Mouse (Mus musculus): ENCODE data around the gene Wars. TPM values are rescaled to one million over a fixed set of nuclear protein-coding genes. Genes with fewer than 3 reads are reported as not detected.
"Not testable (repeated sequence)": the region's sequence is repeated elsewhere in the genome, so short reads cannot be mapped to it uniquely, and the experiment has no call there.

Gene Wars
- polyA plus RNA-seq, 1 experiment from 2014 or later: 112 TPM

DNA sequence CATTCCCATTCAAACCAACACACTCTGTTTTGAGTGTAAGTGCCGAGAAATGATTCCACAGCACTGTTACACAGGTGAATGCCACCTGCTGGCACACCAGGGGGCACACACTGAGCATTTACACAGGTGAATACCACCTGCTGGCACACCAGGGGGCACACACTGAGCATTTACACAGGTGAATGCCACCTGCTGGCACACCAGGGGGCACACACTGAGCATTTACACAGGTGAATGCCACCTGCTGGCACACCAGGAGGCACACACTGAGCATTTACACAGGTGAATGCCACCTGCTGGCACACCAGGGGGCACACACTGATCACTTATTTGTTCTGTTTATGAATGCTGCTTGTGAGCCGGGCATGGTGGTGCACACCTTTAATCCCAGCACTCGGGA, 45.9 kb downstream of the Wars start:
- H3K9me3 ChIP-seq (ENCODE audit: control insufficient read depth, low read length); H3K9ac ChIP-seq (ENCODE audit: low read depth, low read length); DNase-seq (ENCODE audit: low spot score); H3K4me2 ChIP-seq (replicated peaks; ENCODE audit: low read depth, low read length); H3K27ac ChIP-seq (ENCODE audit: low read depth, low read length); H3K36me3 ChIP-seq (ENCODE audit: control insufficient read depth, insufficient read depth, low read length); H3K4me3 ChIP-seq (ENCODE audit: low read depth, low read length); H3K27me3 ChIP-seq (ENCODE audit: control insufficient read depth, insufficient read depth, low read length); H3K4me1 ChIP-seq (replicated peaks; ENCODE audit: control insufficient read depth, insufficient read depth, low read length); ATAC-seq (ENCODE audit: low FRiP score): not testable (repeated sequence)
- 85% methylated on average over 3 of the region's 3 CpGs for whole genome bisulfite sequencing

DNA sequence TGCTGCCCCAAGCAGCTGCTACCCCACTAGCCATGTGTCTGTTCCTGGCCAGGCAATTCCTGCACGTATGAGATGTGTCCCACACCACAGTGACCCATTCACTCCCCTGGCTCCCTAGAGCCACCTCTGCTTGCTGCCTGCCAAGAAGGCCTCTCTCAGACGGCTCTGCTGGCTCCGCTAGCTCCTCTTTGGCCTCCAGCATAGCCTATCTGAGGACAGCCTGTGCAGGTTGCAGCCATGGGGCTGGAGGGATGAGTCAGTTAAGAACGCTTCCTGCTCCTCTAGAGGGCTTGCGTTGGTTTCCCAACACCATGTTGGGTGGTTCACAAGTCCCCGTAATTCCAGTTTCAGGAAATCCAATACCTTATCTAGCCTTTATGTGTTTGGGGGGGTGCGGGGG, 51.3 kb downstream of the Wars start:
- DNase-seq (ENCODE audit: low spot score): no peak
- Histone ChIP-seq H3K4me1 (replicated peaks; ENCODE audit: control insufficient read depth, insufficient read depth, low read length) (peaks cover under 1% of the 10 kb centered on the region; the same call in 1 of the 2 replicates), H3K27me3 (ENCODE audit: control insufficient read depth, insufficient read depth, low read length) (no peaks in the 10 kb centered on the region), H3K27ac (ENCODE audit: low read depth, low read length) (no peak overlapping the region), H3K9ac (ENCODE audit: low read depth, low read length) (no peak overlapping the region), H3K36me3 (ENCODE audit: control insufficient read depth, insufficient read depth, low read length) (0 out of 2 replicates have a peak, but pooled peaks cover 5% of the 10 kb centered on the region), H3K4me2 (replicated peaks; ENCODE audit: low read depth, low read length) (no peak overlapping the region), H3K9me3 (ENCODE audit: control insufficient read depth, low read length) (no peaks in the 10 kb centered on the region), H3K4me3 (ENCODE audit: low read depth, low read length) (no peak overlapping the region)
- ATAC-seq (ENCODE audit: low FRiP score): no peak
- WGBS: 92% methylated on average over 7 of the region's 7 CpGs

DNA sequence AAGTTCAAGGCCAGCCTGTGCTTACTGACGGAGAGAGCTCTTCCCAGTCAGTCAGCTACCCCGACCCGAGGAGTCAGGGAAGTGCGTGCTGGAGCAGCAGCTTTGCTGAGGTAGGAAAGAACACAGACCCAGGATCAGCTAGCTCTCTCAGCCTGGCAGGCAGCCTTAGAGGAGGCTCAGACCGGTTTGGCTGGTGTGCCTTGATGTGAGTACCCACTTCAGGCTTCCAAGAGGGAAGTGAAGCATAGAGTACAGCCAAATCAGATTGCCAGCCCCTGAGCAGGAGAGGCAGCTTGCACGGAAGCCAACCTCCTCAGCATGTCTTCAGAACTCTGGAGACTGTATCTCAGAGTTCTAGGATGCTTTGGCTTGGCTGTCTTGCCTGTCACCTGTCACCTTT, 52.8 kb downstream of the Wars start:
- H3K4me2 ChIP-seq (replicated peaks; ENCODE audit: low read depth, low read length): no peak overlapping the region
- ATAC-seq (ENCODE audit: low FRiP score) (no peak), DNase-seq (ENCODE audit: low spot score) (no peak)
- H3K9ac ChIP-seq (ENCODE audit: low read depth, low read length): no peak overlapping the region
- no peak overlapping the region for H3K27ac ChIP-seq (ENCODE audit: low read depth, low read length)
- WGBS: 94% methylated on average over 6 of the region's 6 CpGs
- H3K4me3 ChIP-seq (ENCODE audit: low read depth, low read length): no peak overlapping the region
- H3K36me3 ChIP-seq (ENCODE audit: control insufficient read depth, insufficient read depth, low read length): 0 out of 2 replicates have a peak, but pooled peaks cover 5% of the 10 kb centered on the region
- no peaks in the 10 kb centered on the region for H3K27me3 ChIP-seq (ENCODE audit: control insufficient read depth, insufficient read depth, low read length)
- H3K4me1 ChIP-seq (replicated peaks; ENCODE audit: control insufficient read depth, insufficient read depth, low read length): peaks cover 8% of the 10 kb centered on the region
- no peaks in the 10 kb centered on the region for H3K9me3 ChIP-seq (ENCODE audit: control insufficient read depth, low read length)

DNA sequence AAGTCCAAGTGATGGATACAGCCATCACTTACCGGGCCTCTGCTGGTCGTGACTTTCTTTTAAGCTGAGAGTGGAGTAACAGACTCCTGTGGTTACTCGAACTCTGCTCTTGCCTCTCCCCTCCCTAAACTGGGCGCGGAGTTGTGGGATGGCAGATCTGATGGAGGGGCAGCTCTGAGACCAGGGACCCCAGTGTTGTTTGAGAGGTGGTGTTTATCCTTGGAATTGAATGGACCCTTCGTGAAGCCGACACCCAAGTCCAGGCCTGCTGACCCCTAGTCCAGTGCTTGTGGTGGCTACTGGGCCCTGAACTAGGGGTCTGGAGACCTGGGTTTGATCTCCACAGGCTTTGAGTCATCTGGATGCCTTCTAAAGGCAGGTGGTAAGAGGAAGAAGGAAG, 57.3 kb downstream of the Wars start:
- DNase-seq (ENCODE audit: low spot score) (peak; percentile 21), ATAC-seq (ENCODE audit: low FRiP score) (no peak)
- H3K36me3 ChIP-seq (ENCODE audit: control insufficient read depth, insufficient read depth, low read length): no peaks in the 10 kb centered on the region
- no peaks in the 10 kb centered on the region for H3K9me3 ChIP-seq (ENCODE audit: control insufficient read depth, low read length)
- no peaks in the 10 kb centered on the region for H3K27me3 ChIP-seq (ENCODE audit: control insufficient read depth, insufficient read depth, low read length)
- H3K4me2 ChIP-seq (replicated peaks; ENCODE audit: low read depth, low read length): peak overlapping the region; percentile 97
- H3K4me1 ChIP-seq (replicated peaks; ENCODE audit: control insufficient read depth, insufficient read depth, low read length): peaks cover 8% of the 10 kb centered on the region
- no peak overlapping the region for H3K27ac ChIP-seq (ENCODE audit: low read depth, low read length)
- H3K9ac ChIP-seq (ENCODE audit: low read depth, low read length): peak overlapping the region; percentile 81
- 56% methylated on average over 7 of the region's 7 CpGs for WGBS
- peak overlapping the region; percentile 66 for H3K4me3 ChIP-seq (ENCODE audit: low read depth, low read length)

DNA sequence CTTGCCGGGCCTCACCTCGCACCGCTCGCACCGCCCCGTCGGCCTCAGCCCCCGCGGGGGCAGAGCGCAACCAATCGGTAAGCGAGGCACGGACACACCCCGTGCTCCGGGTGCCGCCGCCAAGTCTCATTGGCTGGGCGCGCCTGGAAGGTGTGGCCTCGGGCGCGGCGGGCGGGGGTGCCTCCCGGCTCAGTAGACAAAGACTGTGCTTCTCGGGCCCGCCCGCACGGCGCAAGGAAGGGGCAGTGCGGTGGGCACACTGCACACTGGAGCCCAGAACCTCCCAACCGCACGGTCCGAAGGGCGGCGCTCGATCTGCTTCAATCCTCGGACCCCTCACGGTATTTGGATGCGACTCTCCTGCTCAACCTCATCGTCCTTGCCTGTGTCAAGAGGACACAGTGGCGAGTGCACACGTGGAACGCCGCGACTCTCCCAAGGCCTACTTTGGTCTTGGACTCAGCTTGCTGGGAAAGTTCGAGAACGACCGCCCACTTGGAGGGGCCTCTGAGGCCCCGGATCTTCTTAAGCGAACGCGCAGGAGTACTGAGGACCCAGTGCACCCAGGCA, 58.0 kb downstream of the Wars start, which contains the start of the genes Slc25a29 and Slc25a47:
TSS of gene Slc25a29 (minus strand) at position 44 of the 570 bp plus-strand sequence.
TSS of gene Slc25a47 (plus strand) at position 207 of the 570 bp plus-strand sequence.
- Histone ChIP-seq H3K27ac (ENCODE audit: low read depth, low read length) (peak within 1 kb of the TSS; percentile 24), H3K9me3 (ENCODE audit: control insufficient read depth, low read length) (no peaks in the 10 kb centered on the region), H3K4me3 (ENCODE audit: low read depth, low read length) (peak within 1 kb of the TSS; percentile 66), H3K27me3 (ENCODE audit: control insufficient read depth, insufficient read depth, low read length) (no peaks in the 10 kb centered on the region), H3K4me1 (replicated peaks; ENCODE audit: control insufficient read depth, insufficient read depth, low read length) (peaks cover 8% of the 10 kb centered on the region), H3K4me2 (replicated peaks; ENCODE audit: low read depth, low read length) (peak within 1 kb of the TSS; percentile 97), H3K36me3 (ENCODE audit: control insufficient read depth, insufficient read depth, low read length) (no peaks in the 10 kb centered on the region), H3K9ac (ENCODE audit: low read depth, low read length) (peak within 1 kb of the TSS; percentile 81)
- DNase-seq (ENCODE audit: low spot score) (peak; percentile 96), ATAC-seq (ENCODE audit: low FRiP score) (peak; percentile 98)
- under 1% methylated on average over 39 of the region's 53 CpGs for WGBS

DNA sequence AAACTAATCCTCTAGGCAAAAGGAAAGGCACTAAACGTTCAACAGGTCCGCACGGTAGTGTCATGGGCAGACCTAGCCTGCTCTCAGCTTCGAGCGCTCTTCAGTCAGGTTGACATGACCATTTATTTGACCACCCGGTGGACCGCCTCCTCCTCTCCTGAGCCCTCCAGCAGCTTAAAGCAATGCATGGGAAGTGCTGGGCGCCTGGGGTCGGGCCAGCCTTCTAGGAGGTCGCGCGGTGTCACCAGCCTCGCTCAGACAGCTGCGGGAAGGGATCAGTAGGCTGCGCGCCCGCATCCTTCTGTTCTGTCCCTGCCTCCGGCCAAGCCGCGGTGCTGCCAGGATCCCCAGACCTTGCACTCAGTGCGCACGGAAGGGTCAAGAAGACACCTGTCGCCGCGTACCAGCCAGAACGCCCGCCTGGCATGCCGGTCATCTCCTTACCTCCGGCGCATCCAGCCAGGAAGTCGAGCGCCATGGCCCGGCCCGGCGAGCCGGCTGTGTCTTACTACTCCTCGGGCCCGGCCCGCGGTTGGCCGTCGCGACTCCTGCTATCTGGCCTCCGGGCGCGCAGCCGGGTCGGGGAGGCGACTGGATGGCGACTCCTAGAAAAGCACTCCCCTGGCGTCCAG, 58.6 kb downstream of the Wars start:
- no peak for DNase-seq (ENCODE audit: low spot score)
- Histone ChIP-seq H3K27me3 (ENCODE audit: control insufficient read depth, insufficient read depth, low read length) (no peaks in the 10 kb centered on the region), H3K9ac (ENCODE audit: low read depth, low read length) (peak overlapping the region; percentile 81), H3K27ac (ENCODE audit: low read depth, low read length) (no peak overlapping the region; the same call in 1 of the 2 replicates), H3K9me3 (ENCODE audit: control insufficient read depth, low read length) (no peaks in the 10 kb centered on the region), H3K4me3 (ENCODE audit: low read depth, low read length) (peak overlapping the region; percentile 66), H3K4me2 (replicated peaks; ENCODE audit: low read depth, low read length) (peak overlapping the region; percentile 97), H3K36me3 (ENCODE audit: control insufficient read depth, insufficient read depth, low read length) (no peaks in the 10 kb centered on the region), H3K4me1 (replicated peaks; ENCODE audit: control insufficient read depth, insufficient read depth, low read length) (peaks cover 8% of the 10 kb centered on the region)
- ATAC-seq (ENCODE audit: low FRiP score): peak; percentile 48
- 3% methylated on average over 47 of the region's 51 CpGs for WGBS

DNA sequence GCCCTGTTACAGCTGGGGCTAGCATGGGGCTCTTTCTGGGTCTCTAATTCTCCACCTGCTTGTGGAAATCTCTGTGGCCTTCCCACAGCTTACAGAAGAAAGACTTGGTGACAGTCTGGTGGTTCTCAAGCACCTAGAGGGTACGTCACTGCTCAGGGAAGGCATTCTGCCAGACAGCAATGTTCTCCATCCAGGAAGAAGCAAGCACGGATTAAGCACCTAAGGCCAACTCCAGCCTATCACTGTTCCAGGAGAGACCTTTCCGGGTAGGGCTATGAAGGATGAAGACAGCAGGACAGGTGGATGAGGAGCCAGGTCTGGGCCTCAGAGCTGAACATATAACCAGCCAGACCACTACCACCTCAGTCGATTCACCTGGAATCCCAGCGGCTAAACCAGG, 59.2 kb downstream of the Wars start:
- 50% methylated on average over 5 of the region's 5 CpGs for WGBS

DNA sequence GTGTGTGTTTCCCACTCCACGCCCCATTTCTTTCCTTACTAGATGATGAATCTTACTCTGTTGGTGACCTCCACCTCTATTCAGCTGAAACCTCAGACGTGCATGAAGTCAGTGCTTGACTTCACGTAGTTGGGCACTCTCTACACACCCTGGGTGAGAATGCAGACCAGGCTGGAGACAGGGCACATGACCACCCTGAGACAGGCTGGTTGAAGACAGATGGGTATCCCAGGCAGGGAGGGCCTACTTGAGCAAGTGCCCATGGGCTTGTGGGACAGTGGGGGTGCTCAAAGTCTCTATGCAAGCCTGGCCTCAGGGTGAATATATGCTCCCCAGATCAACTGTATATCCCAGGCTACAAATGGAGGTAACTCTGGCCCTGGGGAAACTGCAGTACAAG, 59.6 kb downstream of the Wars start:
- 80% methylated on average over 3 of the region's 3 CpGs for WGBS
- no peak overlapping the region for H3K4me2 ChIP-seq (replicated peaks; ENCODE audit: low read depth, low read length)
- no peaks in the 10 kb centered on the region for H3K27me3 ChIP-seq (ENCODE audit: control insufficient read depth, insufficient read depth, low read length)
- H3K36me3 ChIP-seq (ENCODE audit: control insufficient read depth, insufficient read depth, low read length): no peaks in the 10 kb centered on the region
- ATAC-seq (ENCODE audit: low FRiP score) (no peak), DNase-seq (ENCODE audit: low spot score) (no peak)
- no peaks in the 10 kb centered on the region for H3K9me3 ChIP-seq (ENCODE audit: control insufficient read depth, low read length)
- H3K4me1 ChIP-seq (replicated peaks; ENCODE audit: control insufficient read depth, insufficient read depth, low read length): peaks cover 8% of the 10 kb centered on the region
- H3K27ac ChIP-seq (ENCODE audit: low read depth, low read length): no peak overlapping the region
- no peak overlapping the region for H3K4me3 ChIP-seq (ENCODE audit: low read depth, low read length)
- no peak overlapping the region for H3K9ac ChIP-seq (ENCODE audit: low read depth, low read length)

More for the DNA sequence above, 59.2 kb downstream of the Wars start:
- no peaks in the 10 kb centered on the region for H3K36me3 ChIP-seq (ENCODE audit: control insufficient read depth, insufficient read depth, low read length)
- peak overlapping the region; percentile 66 for H3K4me3 ChIP-seq (ENCODE audit: low read depth, low read length)
- no peak overlapping the region for H3K27ac ChIP-seq (ENCODE audit: low read depth, low read length)
- H3K4me2 ChIP-seq (replicated peaks; ENCODE audit: low read depth, low read length): peak overlapping the region; percentile 97
- ATAC-seq (ENCODE audit: low FRiP score) (no peak), DNase-seq (ENCODE audit: low spot score) (no peak)
- no peak overlapping the region for H3K9ac ChIP-seq (ENCODE audit: low read depth, low read length)
- H3K9me3 ChIP-seq (ENCODE audit: control insufficient read depth, low read length): no peaks in the 10 kb centered on the region
- H3K4me1 ChIP-seq (replicated peaks; ENCODE audit: control insufficient read depth, insufficient read depth, low read length): peaks cover 8% of the 10 kb centered on the region
- H3K27me3 ChIP-seq (ENCODE audit: control insufficient read depth, insufficient read depth, low read length): no peaks in the 10 kb centered on the region

DNA sequence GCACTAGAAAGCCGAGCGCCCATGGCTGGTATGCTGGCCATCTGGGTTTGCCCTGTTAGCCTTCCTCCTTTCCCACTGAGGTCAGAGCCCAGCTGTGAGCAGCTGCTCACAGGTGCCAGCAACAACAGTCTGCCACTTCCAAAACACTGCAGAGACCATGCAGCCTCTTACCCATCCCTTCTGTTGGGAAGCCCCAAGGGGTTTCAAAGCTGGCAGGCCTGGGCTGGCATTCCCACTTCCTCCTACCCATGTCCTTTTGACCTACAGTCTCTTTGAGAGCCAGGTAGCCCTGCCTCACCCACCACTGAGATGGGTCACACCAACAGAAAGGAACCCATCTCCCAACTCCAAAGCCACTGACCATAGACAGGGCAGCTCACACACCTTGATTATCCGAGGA, 60.6 kb downstream of the Wars start:
- Histone ChIP-seq H3K4me2 (replicated peaks; ENCODE audit: low read depth, low read length) (no peak overlapping the region), H3K36me3 (ENCODE audit: control insufficient read depth, insufficient read depth, low read length) (no peaks in the 10 kb centered on the region), H3K27ac (ENCODE audit: low read depth, low read length) (no peak overlapping the region), H3K9ac (ENCODE audit: low read depth, low read length) (no peak overlapping the region), H3K4me3 (ENCODE audit: low read depth, low read length) (no peak overlapping the region), H3K27me3 (ENCODE audit: control insufficient read depth, insufficient read depth, low read length) (no peaks in the 10 kb centered on the region), H3K4me1 (replicated peaks; ENCODE audit: control insufficient read depth, insufficient read depth, low read length) (peaks cover 8% of the 10 kb centered on the region), H3K9me3 (ENCODE audit: control insufficient read depth, low read length) (no peaks in the 10 kb centered on the region)
- 88% methylated on average over 3 of the region's 3 CpGs for WGBS
- no peak for ATAC-seq (ENCODE audit: low FRiP score)
- no peak for DNase-seq (ENCODE audit: low spot score)
